Mouse (Mus musculus) c-Kit-positive CD71-negative TER-119-negative erythroid progenitor cells, embryonic 14.5 days (primary cell): ENCODE measurements around the gene Ets1.

Experiments used
- DNase-seq: peaks from one replicate; pipeline ENCODE4 v3.0.0-alpha.2; 2013; ENCODE audit warnings: low read depth

Gene Ets1

DNA sequence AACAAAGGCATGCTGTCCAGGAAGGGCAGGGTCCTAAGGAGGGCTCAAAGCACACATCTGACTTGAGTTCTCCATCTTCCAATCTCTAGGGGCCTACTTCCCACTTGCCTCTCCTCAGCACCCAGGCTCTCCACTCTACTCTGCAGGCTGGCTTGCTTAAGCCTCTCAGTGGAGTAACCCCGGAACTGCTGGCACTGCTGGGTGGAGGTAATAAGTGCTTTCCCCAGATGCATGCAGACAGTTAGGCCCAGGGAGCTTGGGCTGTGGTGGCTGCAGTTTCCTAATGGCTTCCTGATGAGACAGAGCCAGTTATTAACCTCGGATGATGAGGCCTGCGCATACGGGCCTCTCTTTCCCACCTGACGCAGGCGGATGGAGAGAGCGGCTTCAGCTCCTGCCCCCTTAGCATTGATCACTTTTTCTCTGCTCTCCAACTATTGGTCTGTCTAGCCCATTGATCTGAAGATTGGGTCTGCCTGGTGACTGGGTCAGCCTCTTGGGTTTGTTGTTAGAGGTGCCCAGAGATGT, 76.4 kb downstream of the Ets1 start:
- no peak for DNase-seq

DNA sequence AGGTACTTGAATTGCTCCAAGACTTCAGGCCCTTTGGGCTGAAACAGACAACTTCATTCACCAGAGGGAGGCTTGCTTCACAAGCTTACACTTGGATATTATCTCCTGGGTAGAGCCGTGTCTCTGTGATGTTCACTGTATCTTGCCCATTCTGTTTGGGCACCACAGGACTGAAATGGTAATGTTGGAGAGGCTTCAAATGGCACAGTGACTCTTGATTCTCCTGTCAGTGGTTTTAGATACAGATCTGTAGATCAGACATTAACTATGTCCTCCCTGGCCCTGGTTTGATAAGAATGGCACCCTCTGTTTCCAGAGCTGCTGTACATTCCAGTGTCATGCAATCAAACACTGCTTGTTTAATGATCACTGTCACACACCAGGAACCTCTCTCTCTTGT, 77.1 kb downstream of the Ets1 start:
- no peak for DNase-seq

DNA sequence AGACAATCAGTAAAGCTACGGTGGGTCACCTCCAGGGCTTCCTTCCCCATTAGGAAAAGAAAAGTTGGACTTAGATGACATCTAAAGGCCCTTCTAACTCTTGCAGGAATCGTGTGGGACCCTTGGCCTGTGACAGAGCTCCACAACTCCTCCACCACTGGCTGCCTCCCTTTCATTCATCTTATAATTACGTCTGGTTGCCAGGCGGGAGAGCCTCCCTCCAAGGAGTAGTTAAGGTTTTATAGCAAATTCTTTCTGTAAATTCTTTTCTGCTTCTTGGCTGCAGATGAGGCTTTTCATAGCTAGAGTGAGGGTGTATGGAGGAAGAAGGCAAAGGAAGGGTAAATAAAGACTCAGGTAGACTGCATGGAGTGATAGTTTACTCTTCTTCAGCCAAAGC, 77.8 kb downstream of the Ets1 start:
- no peak for DNase-seq

DNA sequence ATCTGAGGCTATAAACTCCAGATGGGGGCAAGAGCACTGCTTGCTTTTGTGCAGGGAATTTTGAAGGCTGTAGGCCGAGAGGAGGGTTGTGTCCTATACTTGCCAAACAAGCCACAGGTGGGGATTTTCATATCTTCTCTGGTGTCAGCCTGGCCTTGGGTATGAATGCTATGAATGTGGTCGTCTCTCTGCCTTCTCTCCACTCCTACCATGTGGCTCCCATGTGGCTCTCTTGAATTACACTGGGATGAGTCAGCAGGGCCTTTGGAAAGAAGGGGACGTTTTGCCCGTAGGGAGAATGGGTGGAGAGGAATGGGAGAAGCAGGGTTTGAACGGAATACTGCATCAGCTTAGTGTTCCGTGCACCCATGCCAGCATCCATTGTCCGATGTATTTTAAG, 78.5 kb downstream of the Ets1 start:
- DNase-seq, result no peak

DNA sequence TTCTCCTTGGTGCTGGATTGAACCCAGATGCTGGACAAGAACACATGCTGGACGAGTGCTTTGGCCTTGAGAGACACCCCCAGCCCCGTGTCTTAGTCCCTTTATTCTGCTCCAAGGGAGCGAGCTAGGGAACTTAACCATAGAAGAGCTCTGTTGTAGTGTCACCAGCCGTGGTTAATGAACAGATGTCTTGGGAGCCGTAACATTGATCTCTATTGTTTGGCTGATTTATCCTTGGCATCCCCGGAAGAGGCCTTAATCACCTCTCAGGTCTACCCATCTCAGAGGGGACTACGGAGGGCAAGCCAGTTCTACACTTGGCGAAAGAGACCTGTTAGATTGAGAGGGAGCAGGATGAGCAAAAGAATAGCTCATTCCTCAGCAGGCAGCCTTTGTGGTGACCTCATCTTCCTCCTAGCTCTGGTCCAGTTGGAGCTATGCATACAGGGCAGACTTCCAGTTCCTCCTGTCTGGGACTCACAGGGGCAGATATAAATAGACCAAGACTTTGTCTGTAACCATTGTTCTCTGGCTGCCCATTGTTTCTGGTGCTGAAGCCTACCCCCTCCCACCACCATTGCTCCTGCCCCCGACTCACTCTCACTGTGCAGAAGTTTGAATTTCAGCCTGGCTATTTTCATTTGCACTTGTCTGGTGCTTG, 79.9 kb downstream of the Ets1 start:
- DNase-seq, result no peak

DNA sequence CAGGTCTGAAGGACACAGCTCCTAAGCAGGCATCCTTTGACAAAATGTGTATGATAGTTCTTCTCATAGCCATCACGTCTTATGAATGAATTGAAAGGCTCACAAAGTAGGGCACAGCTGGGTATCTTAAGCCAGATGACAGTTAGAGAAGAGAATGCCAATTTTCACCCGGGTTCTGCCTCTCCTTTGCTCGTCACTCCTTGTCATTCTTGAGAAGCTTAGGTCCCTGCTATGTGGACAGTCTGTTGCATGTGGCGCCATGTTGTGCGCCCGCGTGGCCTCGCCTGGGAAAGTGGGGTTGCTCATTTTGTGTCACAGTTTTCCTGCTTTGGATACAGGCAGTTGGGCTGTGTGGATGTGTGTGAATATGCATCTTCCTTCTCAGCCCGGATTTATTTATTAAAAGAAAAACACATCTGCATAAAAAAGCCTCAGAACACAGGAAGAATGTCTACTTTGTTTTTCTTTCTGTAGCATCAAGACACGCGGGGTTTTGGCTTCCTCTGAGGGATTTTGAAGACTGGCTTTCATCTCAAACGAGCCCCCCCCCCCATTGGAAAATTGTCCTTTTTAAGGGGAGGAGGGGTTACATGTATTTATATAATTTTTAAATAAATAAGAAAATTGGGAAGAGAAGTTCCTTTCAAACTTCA, 81.4 kb downstream of the Ets1 start:
- DNase-seq, result no peak

DNA sequence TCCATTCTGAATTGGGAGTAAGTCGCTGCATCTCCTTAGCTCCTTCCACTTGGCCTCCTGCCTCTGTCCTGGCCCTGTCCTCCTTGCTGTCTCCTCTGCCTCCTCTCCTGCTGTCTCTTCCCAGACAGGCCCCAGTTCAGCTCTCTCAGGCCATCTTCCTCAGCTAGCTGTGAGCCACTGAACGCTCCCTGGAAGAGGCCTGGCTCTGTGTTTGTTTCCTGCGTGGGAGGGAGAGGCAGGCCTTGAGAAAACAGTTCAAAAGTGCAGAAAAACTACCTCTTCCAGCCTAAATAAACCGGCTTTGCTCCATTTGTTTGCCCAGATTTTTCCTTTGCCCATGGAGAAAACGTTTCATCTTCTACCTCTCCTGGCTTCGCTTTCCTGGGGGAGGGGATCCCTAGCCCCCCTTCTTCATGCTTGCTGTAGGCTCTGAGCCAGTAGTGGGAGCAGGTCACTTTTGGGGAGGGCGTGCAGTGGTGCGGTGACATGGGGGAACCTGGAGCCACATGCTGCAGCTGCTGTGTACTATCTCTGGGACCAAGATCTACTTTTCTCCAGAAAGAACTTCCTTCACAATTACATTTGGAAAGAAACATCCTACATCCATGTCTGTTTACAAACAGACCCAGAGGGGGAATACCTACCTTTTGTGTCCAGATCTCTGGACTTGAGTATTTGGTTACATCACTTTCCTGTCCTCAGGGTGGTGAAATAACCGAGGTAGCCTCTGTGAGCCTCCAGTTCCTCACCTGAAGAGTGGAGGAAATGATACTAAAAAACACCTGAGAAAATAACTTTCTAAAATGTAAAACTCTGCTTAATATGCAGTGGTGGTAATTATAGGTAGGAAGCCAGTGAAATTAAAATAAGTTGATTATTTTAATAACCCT, 82.2 kb downstream of the Ets1 start:
- no peak for DNase-seq

DNA sequence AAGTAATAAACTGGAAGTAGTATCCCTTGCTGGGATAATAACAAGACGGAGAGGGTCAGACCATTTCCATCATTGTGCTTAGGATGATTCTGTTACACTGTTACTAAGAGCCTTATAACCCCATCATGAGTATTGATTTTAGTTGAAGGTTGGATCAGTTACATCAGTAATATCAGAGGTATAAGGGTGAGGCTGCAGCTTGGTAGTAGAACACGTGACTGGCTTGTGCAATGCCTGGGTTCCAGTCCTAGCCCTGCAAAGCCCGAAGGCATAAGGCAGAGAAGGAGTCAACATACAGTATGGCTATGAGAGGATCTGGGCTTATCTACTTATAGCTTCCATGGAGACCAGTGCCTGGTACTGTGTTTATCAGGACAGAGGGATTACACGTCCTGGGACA, 82.8 kb downstream of the Ets1 start:
- no peak for DNase-seq

DNA sequence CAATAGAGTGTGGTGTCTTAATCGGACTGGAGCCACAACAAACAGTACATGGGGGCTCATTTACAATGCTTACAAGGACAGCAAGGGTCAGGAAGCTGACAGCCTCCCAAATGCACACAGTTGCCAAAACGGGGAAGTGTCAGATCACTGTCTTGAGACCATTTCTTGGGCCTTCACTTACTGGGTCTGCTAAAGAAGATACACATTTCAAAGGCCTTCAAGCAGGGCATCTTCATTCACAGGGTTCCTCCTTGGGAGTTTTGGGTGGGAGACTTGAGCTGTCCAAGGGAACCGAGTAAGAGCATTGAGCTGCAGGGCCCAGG, 83.9 kb downstream of the Ets1 start:
- no peak for DNase-seq

DNA sequence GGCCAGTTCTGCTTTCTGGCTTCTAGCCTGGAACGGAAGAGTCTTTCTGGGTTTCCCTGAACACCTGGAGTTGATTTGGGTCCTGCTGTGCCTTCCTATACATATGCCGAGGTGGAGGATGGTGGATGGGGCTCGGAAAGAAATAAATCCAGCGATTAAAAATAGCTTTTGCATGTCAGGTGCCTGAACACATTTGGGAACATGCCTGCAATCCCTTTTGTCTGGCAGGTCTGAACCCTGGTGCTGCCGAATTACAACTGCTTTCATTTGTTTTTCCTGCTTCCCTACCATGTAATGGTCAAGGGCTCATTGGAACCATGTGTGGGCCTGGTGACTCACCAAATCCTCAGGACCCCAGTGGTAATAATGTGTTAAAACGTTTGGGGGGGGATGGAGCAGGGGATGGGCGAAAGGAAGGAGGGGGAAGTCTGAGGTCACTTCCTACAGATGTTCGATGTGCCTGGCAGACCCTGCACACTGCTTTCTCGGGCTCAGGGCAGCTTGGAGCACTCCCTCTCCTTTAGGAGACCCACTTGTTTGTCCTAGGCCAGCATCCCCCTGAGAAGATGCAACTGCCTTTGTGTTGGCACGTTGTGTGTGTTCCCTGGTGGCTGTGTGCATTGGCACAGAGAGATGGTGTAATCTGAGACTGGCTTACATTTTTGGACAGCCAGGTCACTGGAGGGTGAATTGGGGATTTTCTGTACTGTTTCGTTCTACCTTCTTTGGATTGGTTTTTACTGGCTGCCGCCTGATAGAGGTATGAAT, 84.4 kb downstream of the Ets1 start:
- DNase-seq, result no peak

DNA sequence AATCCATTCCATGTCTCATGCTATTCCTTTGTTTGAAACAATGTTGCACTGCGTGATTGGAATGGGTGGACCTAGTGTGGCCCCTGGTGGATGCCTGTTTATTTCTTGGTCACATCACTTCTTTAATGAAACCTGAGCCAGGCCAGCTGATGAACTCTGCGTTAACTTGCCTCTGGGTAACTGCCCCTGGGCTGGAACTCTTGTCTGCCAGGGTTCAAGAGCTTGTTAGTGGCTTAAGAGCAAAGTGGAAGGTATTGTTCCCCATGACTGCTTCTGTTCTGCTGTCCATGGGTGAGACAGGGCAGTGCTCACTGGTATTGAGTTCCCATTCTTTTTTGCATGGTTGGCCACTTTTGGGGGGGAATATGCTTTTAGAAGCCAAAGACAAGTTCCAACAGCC, 85.1 kb downstream of the Ets1 start:
- DNase-seq, result no peak

DNA sequence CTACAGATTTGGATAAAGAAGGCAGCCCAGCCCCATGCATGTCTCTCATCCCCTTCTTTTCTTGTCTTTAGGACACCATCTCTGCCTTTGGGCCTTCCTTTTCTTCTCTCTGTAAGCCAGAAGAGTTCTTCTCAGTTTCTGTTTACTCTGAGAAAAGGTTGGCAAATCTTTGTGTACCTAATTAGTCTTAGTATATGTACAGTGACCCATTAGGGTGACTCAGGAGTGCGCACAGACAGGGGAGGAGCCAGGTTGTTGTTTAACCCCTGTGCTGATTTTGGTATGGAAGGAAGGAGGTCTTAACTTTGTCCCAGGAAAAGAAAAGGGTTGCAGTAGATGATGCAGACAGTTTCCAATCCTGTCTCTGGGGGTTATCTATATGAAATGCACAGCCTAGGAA, 86.2 kb downstream of the Ets1 start:
- DNase-seq, result no peak

DNA sequence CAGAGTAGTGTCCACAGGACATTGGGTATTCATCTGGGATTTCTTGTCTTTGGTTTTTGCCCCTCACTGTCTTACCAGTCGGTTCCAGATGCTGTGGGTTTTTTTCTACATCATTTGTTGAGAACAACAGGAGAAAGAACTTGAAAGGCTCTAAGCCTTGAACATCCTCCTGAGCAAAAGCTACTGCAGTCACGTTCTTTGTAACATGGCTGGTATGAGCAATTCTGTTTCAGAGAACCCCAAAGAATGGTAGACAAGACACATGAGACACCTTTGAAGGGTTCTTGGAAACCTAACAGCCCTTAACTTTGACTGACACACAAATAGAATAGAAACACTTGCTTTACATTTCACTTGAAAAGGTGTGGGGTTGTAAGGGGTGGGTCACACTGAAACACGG, 86.9 kb downstream of the Ets1 start:
- DNase-seq, result no peak

DNA sequence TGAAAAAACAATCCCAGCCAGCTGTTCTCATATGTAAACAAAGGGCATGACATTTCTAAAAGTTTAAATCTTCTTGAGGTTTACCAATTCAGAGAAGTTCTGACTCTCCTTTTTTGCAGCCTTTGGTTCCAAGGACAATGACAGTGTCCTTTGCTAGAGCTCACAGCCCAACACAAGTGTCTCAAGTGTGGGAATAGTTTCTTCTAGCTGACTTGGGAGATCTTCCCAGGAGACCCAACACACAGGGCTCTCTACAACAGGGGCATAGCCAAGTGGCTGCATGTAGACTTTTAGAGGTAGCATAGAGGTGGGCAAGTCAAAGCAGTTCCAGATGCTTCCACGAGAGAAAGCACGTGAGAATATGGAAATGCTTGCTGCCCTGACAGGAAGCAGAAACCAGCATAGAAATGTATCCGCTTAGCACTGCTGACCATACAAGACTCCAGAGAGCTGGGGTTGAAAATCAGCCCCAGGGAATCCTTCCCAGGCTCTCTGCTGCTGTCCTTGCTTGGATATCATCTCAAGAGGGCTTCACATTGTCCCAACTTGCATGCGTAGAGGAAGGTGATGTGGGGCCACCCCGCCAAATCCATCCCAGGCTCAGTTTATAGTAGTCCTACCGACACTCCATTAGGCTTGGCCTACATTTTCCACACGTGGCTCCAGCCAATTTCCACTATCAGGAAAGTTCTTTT, 88.3 kb downstream of the Ets1 start:
- no peak for DNase-seq

DNA sequence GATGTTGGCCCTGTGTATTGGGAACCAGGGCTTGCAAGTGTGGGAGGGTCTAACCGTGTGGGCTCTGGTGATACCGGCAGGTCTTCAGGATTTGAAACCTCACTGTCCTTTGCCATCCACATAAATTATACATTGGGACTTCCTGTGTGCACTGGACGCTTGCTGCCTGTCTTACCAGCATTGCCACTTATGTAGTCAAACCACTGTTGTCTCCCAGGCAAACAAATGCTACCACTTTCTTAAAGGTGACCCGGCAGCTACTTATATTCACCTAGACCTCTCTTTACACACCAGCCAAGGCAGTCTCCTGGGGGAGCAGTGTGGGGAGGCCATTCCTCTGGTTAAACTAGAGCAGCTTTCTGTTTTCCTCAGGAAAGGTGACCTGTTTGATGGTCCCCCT, 89.9 kb downstream of the Ets1 start:
- DNase-seq, result no peak

DNA sequence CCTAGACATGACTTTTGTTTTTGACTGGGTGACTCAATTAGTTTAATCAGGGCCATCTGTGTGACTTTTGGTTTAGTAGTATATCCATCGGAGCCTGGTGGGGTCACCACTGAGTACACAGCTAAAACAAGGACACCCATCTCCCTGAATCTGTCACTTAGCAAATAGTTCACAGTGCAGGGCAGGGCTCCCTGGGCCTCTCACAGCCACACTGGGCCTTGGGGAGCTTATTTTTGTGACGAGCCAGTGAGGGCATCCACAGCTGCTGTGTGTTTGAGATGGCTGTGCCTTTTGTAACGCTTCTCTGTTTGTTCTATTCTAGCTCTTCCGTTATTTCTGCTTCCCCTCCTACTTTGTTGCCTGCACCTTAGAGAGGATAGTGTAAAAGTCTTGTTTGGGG, 90.6 kb downstream of the Ets1 start:
- no peak for DNase-seq

DNA sequence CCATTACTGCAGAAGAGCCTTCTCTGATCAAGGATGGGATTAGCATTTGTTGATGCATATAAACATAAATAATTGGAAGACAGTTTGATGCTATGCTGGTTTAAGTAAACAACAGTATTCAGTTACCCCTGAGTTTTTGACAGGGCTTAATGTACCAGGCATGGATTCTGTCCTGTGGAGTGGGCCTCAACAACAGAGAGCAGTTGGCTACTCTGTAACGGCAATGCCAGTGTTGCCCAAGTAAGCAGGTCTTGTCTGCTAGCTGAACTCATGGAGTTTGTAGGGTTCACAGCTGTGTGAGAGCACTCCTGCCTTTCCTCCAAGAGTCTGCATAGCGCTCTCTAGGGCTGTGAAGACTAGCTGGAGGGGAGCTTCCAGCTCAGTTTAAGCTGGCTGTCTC, 91.0 kb downstream of the Ets1 start:
- DNase-seq, result no peak

DNA sequence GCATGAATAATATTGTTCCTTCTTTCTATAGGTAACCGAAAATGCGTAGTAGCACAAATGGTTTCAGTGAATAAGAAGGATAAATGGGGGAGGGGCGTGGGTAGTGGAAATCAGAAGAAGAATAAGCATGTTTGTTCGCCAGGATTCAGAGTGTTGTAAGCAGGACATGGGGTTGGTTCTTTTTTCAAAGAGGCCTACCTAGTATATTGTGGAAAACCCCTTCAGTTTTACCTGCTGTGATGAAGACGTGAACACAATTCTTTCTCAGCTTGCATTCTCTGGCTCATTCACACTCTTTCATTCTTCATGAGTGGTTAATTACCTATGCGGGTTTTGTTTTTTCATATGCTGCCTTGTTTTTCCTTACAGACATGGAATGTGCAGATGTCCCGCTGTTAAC, 92.3 kb downstream of the Ets1 start:
- DNase-seq, result no peak

DNA sequence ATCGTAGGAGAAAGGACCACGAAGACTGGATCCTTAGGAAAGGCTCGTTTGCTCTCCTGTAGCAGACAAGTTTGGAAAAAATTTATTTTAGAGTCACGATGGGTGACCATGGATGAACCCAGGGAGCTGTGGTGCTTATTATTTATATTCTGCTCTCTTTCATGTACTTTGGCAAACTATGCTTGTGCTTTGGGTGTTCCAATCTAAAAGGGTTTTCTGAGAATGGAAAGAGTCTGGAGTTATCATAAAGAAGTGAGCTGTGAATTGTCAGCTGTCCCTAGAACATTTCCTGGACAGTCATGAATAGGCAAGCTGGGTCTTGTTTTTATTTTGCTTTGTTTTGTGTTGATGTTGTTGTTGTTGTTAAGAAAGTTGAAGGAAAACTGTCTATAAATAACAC, 92.8 kb downstream of the Ets1 start:
- DNase-seq, result no peak

DNA sequence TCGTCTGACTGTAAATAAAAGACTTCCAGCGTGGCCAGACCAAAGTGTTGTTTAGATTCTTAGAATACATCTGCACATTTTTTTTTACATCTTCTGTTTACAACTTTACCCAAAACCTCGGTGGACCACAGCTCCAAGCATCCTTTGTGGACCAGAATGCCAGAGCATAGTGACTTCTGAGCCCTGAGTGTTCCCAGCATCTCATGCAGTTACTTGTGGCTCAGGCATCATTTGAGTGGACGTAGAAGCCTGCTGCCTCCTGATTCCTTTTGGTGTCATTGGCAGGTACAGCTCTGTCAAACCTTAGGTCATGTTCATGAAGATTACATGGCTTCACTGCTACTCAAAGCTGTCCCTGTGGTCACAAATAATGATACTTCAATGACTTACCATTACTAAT, 93.2 kb downstream of the Ets1 start:
- no peak for DNase-seq

DNA sequence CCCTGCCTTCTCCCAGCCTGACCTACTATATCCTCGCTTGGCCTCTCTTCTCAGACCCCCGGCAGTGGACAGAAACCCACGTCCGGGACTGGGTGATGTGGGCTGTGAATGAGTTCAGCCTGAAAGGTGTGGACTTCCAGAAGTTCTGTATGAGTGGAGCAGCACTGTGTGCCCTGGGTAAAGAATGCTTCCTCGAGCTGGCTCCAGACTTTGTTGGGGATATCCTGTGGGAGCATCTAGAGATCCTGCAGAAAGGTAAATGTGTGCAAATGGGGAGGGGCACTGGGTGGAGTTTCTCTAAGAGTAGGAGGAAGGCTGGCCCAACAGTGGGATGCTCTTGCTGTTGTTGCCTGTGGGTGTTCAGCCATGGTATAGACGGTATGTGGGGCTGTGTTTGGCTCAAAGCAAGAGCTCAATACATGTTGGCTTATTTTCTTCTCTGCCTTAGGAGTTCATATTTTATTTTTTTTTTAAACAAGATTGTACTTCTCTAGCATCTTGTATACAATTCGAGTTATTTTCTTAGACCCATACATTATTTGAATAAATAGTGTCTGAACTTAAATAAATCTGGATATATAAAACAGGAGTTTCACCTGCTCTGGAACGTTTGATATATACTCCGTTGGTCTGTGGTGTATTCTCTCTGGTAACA, 94.1 kb downstream of the Ets1 start:
- no peak for DNase-seq
